Comparison of ENCODE assay signal across 7 mouse cellular contexts in the genomic region with DNA sequence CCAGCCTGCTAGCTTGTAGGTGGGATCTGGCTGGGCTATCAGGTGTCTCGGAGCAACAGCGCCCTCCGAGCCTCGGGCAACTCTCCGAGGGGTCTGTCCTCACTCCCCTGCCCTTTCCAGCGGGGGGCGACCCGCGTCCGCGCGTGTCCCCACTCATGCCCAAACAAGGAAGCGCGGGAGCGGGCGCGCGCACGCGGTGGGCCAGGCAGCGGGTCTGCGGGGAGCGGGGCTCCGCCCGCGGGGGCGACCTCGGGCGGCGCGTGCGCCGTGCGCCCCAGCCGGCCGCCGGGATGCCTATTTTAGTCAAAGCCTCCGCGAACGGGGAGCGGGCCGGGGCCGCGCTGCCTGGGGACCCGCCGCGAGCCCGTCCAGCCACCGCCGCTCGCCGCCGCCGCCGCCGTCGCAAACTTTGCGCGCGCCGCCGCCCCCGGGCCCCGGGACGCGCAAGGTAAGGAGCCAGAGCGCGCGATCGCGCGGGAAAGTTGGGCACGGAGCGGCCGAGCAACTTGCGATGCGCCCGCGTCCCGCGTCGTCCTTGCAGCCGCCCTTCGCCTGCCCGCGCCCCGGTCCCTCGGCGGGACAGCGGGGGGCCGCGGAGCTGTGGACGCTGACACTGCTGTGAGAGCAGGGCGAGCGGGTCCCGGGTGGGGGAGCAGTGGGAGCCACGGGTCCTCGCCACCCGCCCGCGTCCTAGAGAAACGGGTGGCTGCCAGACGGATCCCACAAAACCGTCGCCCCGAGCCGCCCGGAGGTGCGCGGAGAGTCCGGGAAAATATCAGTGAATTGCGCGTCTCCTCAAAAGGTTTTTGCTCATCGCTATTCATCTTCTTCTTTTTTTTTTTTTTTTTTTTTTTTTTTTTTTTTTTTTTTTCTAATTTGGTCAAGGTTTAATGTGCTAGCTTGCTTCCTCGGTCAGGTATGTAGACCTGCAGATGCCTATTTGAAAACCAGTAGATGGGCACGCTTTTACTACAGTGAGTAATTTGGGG. TPM values are rescaled to one million over a fixed set of nuclear protein-coding genes. Genes with fewer than 3 reads are reported as not detected.
A peak's percentile ranks its signal among the peaks of the same experiment; 100 is the strongest.
DNase-seq lines count a peak whose midpoint lies in the region; ATAC-seq and TF ChIP-seq lines count a peak whose summit lies in the region.

A gene (plus strand): TSS at position 339 of the 989 bp plus-strand sequence.

- H3K27me3 ChIP-seq in forebrain, embryonic 12.5 days = peaks cover 40% of the 10 kb centered on the region
- H3K27me3 ChIP-seq in heart, postnatal 0 days (ENCODE audit: control insufficient read depth, insufficient read depth, low read length) = peaks cover 11% of the 10 kb centered on the region; the same call in 1 of the 2 replicates
- H3K27me3 ChIP-seq in myocyte (ENCODE audit: control insufficient read depth, insufficient read depth, insufficient read length) = no peaks in the 10 kb centered on the region

- TF ChIP-seq EP300 in heart, postnatal 0 days (IDR thresholded peaks at IDR 0.05; ENCODE audit: low read depth) = no peak

- under 1% methylated on average over 76 of the region's 116 CpGs for WGBS in forebrain, embryonic 12.5 days
- WGBS in heart, postnatal 0 days = under 1% methylated on average over 85 of the region's 116 CpGs

- H3K4me3 ChIP-seq in forebrain, embryonic 12.5 days (replicated peaks) = peak within 1 kb of the TSS; percentile 70
- peak within 1 kb of the TSS; percentile 83 for H3K4me3 ChIP-seq in heart, postnatal 0 days (ENCODE audit: low read depth, low read length)
- peak within 1 kb of the TSS; percentile 40 for H3K4me3 ChIP-seq in left cerebral cortex, adult 2 months
- H3K4me3 ChIP-seq in myocyte = peak within 1 kb of the TSS; percentile 37

- no peaks in the 10 kb centered on the region for H3K9me3 ChIP-seq in forebrain, embryonic 12.5 days
- H3K9me3 ChIP-seq in heart, postnatal 0 days (replicated peaks; ENCODE audit: control insufficient read depth, low read length) = no peaks in the 10 kb centered on the region

- peak within 1 kb of the TSS; percentile 67 for H3ac ChIP-seq in myocyte (ENCODE audit: control insufficient read depth, insufficient read length)

- H3K9ac ChIP-seq in forebrain, embryonic 12.5 days = peak within 1 kb of the TSS; percentile 68
- peak within 1 kb of the TSS; percentile 95 for H3K9ac ChIP-seq in heart, postnatal 0 days (replicated peaks; ENCODE audit: low read depth, low read length)

- DNase-seq in thymus, postnatal 36 days = peak; percentile 1 to 23
- DNase-seq in thymus, postnatal 25 days = no peak
- DNase-seq in heart, postnatal 0 days (ENCODE audit: low spot score) = peak; percentile 65
- peak; percentile 35 to 41 for DNase-seq in left cerebral cortex, adult 2 months (ENCODE audit: extremely low spot score in 1 of 2, low spot score in 2 of 2)
- DNase-seq in testis, postnatal 10 days (ENCODE audit: low spot score) = peak; percentile 66

- no peaks in the 10 kb centered on the region for H3K36me3 ChIP-seq in forebrain, embryonic 12.5 days (replicated peaks)
- peaks cover under 1% of the 10 kb centered on the region; the same call in 1 of the 2 replicates for H3K36me3 ChIP-seq in heart, postnatal 0 days (replicated peaks; ENCODE audit: control insufficient read depth, insufficient read depth, low read length)
- H3K36me3 ChIP-seq in myocyte (ENCODE audit: control insufficient read depth, insufficient read depth) = peaks cover 15% of the 10 kb centered on the region

- intact Hi-C loops in left cerebral cortex, adult 2 months (cut with DNase I) = no loop called here

- peaks cover 34% of the 10 kb centered on the region for H3K79me2 ChIP-seq in myocyte (ENCODE audit: control insufficient read depth, insufficient read depth)

- H3K4me2 ChIP-seq in forebrain, embryonic 12.5 days = peak within 1 kb of the TSS; percentile 94
- H3K4me2 ChIP-seq in heart, postnatal 0 days (ENCODE audit: low read depth, low read length) = peak within 1 kb of the TSS; percentile 75
- H3K4me2 ChIP-seq in myocyte (ENCODE audit: low read depth) = peak within 1 kb of the TSS; percentile 95

- TF ChIP-seq POLR2A in myocyte (IDR thresholded peaks at IDR 0.05; ENCODE audit: insufficient read length, low read depth) = peak; percentile 44

- H3K4me1 ChIP-seq in forebrain, embryonic 12.5 days = no peaks in the 10 kb centered on the region; the same call in 1 of the 2 replicates
- no peaks in the 10 kb centered on the region for H3K4me1 ChIP-seq in heart, postnatal 0 days (ENCODE audit: control insufficient read depth, insufficient read depth)

- H3K27ac ChIP-seq in forebrain, embryonic 12.5 days = no peak within 1 kb of the TSS; the same call in 1 of the 2 replicates
- peak within 1 kb of the TSS; percentile 97 for H3K27ac ChIP-seq in heart, postnatal 0 days (ENCODE audit: low read depth)
- no peak within 1 kb of the TSS for H3K27ac ChIP-seq in left cerebral cortex, adult 2 months

- peak; percentile 87 for ATAC-seq in forebrain, embryonic 12.5 days (ENCODE audit: low FRiP score)
- ATAC-seq in heart, postnatal 0 days (ENCODE audit: insufficient read depth, low read depth) = peak; percentile 90

- peak; percentile 10; the same call in 1 of the 2 replicates for TF ChIP-seq CTCF in heart, postnatal 0 days (IDR thresholded peaks at IDR 0.05; ENCODE audit: low read depth)
- TF ChIP-seq CTCF in left cerebral cortex, adult 2 months (IDR thresholded peaks at IDR 0.05) = no peak

TF ChIP-seq in myocyte, 11 proteins besides CTCF, POLR2A, EP300 and RAD21:
- TF ChIP-seq POLR2AphosphoS2 (IDR thresholded peaks at IDR 0.05; ENCODE audit: insufficient read length, low read depth) = peak; percentile 26
- peak; percentile 91 for TF ChIP-seq SRF (IDR thresholded peaks at IDR 0.05; ENCODE audit: control insufficient read depth, insufficient read length, low read depth)
- no peak for TF ChIP-seq TCF12 (IDR thresholded peaks at IDR 0.05; ENCODE audit: insufficient read depth, poor library complexity, severe bottlenecking)
- TF ChIP-seq MYOG (IDR thresholded peaks at IDR 0.05; ENCODE audit: control insufficient read depth in 1 of 3, insufficient read depth in 1 of 3, insufficient read length in 2 of 3, low read depth in 2 of 3) = peak in 1 of 3 experiments; percentile 32

RNA-seq across cellular contexts. Expression of the gene that starts here (rescaled TPM):
- polyA plus RNA-seq in forebrain, embryonic 12.5 days (2016; fragmentation: Nextera tagmentation; extraction: Ambion mirVana) = 1.4 TPM in 2 replicates
- 113 and 121 TPM in 2 replicates for total RNA-seq in heart, postnatal 0 days (2014; rRNA removed; ENCODE audit: low replicate concordance)
- polyA plus RNA-seq in heart, postnatal 0 days (2015; fragmentation: Nextera tagmentation; extraction: Ambion mirVana) = 85.0 and 90.0 TPM in 2 replicates
- 1 to 10 TPM in 1 of 2 experiments, under 1 TPM in 1; 0.43 to 1.1 TPM for total RNA-seq in left cerebral cortex, adult 2 months (2021)
- 35.3 TPM for polyA plus RNA-seq in myocyte (2012; fragmentation: generic; extraction: Trizol)

Comparison
In these comparisons a context has a peak if more than half of its experiments do, and no peak if none do; other contexts are left out.
1. RNA of the gene that starts here (total RNA-seq): 113 to 121 TPM in heart, postnatal 0 days; 0.43 to 1.1 TPM in left cerebral cortex, adult 2 months; every median in the first group is over 10 times any median in the second.
2. RNA of the gene that starts here (polyA plus RNA-seq): 85.0 to 90.0 TPM in heart, postnatal 0 days and 35.3 TPM in myocyte (single experiment); 1.4 TPM in forebrain, embryonic 12.5 days; every median in the first group is over 10 times any median in the second.
3. Peak in every context shown above with its lines, with median percentiles within 50 percentile points of each other: H3K4me2 ChIP-seq and H3K4me3 ChIP-seq.